Mouse (Mus musculus) embryonic fibroblast, embryonic 13.5 days (primary cell): ENCODE measurements around the gene Mmrn1.

Experiments used
- CTCF ChIP-seq: IDR thresholded peaks from 2 replicates; pipeline ENCODE4 v1.5.1; 2011; ENCODE audit warnings: mild to moderate bottlenecking, control low read depth, low read length, moderate library complexity, borderline replicate concordance; ENCODE audit not compliant: insufficient read depth
- POLR2A ChIP-seq: IDR thresholded peaks from 2 replicates; pipeline ENCODE4 v1.6.1; 2011; ENCODE audit warnings: low read depth, mild to moderate bottlenecking, control low read depth, low read length, moderate library complexity

DNA sequence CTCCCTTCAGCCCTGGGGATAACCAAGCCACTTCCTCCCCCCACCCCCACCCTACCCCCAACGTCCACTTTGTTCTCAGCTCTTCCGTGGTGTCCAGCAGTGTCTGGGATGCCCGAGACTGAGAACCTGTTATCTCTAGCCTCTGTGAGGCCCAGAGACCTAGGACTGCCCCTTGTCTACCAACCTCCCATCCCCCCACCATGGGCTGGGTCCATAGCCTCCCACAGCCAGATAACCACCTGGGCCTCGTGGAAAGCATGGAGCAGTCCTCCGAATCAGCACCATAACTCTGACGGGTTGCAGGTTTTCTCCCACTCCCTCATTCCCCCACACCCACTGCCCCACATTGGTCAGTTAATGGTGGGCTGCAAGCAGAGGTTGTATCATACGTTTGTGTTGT lies 44.4 kb upstream of the Mmrn1 start:
- TF ChIP-seq CTCF = no peak
- TF ChIP-seq POLR2A = no peak
